Mouse (Mus musculus) bone marrow macrophage, adult 2 months (primary cell): ENCODE data around the gene Ngb. TPM values are rescaled to one million over a fixed set of nuclear protein-coding genes. Genes with fewer than 3 reads are reported as not detected.

Source experiments
- H3K27ac ChIP-seq: 2 replicates; pipeline ENCODE4 v1.5.1; 2012; ENCODE audit warnings: low read depth, low read length; ENCODE audit not compliant: insufficient read depth
- H3K4me1 ChIP-seq: 2 replicates; pipeline ENCODE4 v1.6.1; 2012; ENCODE audit warnings: low read length; ENCODE audit not compliant: control insufficient read depth, insufficient read depth
- H3K4me3 ChIP-seq: 2 replicates; pipeline ENCODE4 v1.5.1; 2012; ENCODE audit warnings: mild to moderate bottlenecking, low read length, moderate library complexity; ENCODE audit not compliant: insufficient read depth
- CTCF ChIP-seq: IDR thresholded peaks from 2 replicates; pipeline ENCODE4 v1.5.1; 2012; ENCODE audit warnings: low read depth, mild to moderate bottlenecking, low read length, moderate library complexity
- POLR2A ChIP-seq: IDR thresholded peaks from 2 replicates; pipeline ENCODE4 v1.6.1; 2012; ENCODE audit warnings: mild to moderate bottlenecking, low read depth, low read length, borderline replicate concordance
- polyA plus RNA-seq: library from polyadenylated mRNA; stranded (reverse); fragments of >200 nt; gene quantifications from 2 replicates; pipeline ENCODE4 v1.2.4, GENCODE M21; 2012; ENCODE audit not compliant: missing spikeins, insufficient read depth, insufficient read length

Gene Ngb
- not detected in 2 replicates for polyA plus RNA-seq

GRCm38 (mm10) chr12:87102165-87102631, at the start of gene Ngb:
Ngb (minus strand) TSS chr12:87102539.
- Histone ChIP-seq H3K4me1 (no peaks in the 10 kb centered on the region), H3K27ac (no peak within 1 kb of the TSS), H3K4me3 (no peak within 1 kb of the TSS)
- no peak for TF ChIP-seq CTCF
- no peak for TF ChIP-seq POLR2A

- no peaks in the 10 kb centered on the region for H3K4me1 ChIP-seq
- no peak overlapping the region for H3K27ac ChIP-seq
- no peak overlapping the region for H3K4me3 ChIP-seq
- TF ChIP-seq CTCF, result no peak
- TF ChIP-seq POLR2A, result no peak
Observed at GRCm38 (mm10) chr12:87149471-87149870, 47.1 kb upstream of the Ngb start.

GRCm38 (mm10) chr12:87148136-87148535, 45.8 kb upstream of the Ngb start:
- H3K4me3 ChIP-seq, result peak overlapping the region; percentile 86
- H3K27ac ChIP-seq, result peak overlapping the region; percentile 9; the same call in 1 of the 2 replicates
- H3K4me1 ChIP-seq, result no peaks in the 10 kb centered on the region
- TF ChIP-seq POLR2A (no peak), CTCF (no peak)

- TF ChIP-seq CTCF (no peak), POLR2A (no peak)
- H3K4me1 ChIP-seq, result no peaks in the 10 kb centered on the region
- peak within 1 kb of the TSS; percentile 86 for H3K4me3 ChIP-seq
- H3K27ac ChIP-seq, result peak within 1 kb of the TSS; percentile 61
Observed at GRCm38 (mm10) chr12:87147395-87148089, 45.2 kb upstream of the Ngb start, which contains the start of gene Pomt2. Pomt2 (minus strand) TSS chr12:87147968.

GRCm38 (mm10) chr12:87146966-87147365, 44.6 kb upstream of the Ngb start, which contains the start of gene Gstz1:
Gstz1 (plus strand) TSS chr12:87147165.
- peak within 1 kb of the TSS; percentile 61 for H3K27ac ChIP-seq
- H3K4me1 ChIP-seq, result no peaks in the 10 kb centered on the region
- no peak for TF ChIP-seq POLR2A
- TF ChIP-seq CTCF, result no peak
- H3K4me3 ChIP-seq, result peak within 1 kb of the TSS; percentile 86

GRCm38 (mm10) chr12:87142156-87142555, 39.8 kb upstream of the Ngb start:
- TF ChIP-seq CTCF (no peak), POLR2A (no peak)
- Histone ChIP-seq H3K4me3 (no peak overlapping the region), H3K4me1 (peaks cover 3% of the 10 kb centered on the region; the same call in 1 of the 2 replicates), H3K27ac (no peak overlapping the region)

GRCm38 (mm10) chr12:87138768-87139167, 36.4 kb upstream of the Ngb start:
- H3K27ac ChIP-seq, result no peak overlapping the region
- peaks cover 3% of the 10 kb centered on the region; the same call in 1 of the 2 replicates for H3K4me1 ChIP-seq
- no peak overlapping the region for H3K4me3 ChIP-seq
- no peak for TF ChIP-seq CTCF
- TF ChIP-seq POLR2A, result no peak

GRCm38 (mm10) chr12:87138342-87138701, 36.0 kb upstream of the Ngb start:
- Histone ChIP-seq H3K4me3 (no peak overlapping the region), H3K27ac (no peak overlapping the region), H3K4me1 (peaks cover 3% of the 10 kb centered on the region; the same call in 1 of the 2 replicates)
- TF ChIP-seq CTCF, result no peak
- TF ChIP-seq POLR2A, result no peak

- Histone ChIP-seq H3K4me1 (peaks cover 3% of the 10 kb centered on the region; the same call in 1 of the 2 replicates), H3K27ac (no peak overlapping the region), H3K4me3 (no peak overlapping the region)
- TF ChIP-seq CTCF, result no peak
- TF ChIP-seq POLR2A, result no peak
Observed at GRCm38 (mm10) chr12:87137439-87138341, 35.4 kb upstream of the Ngb start.
